In genomic region chr14:118983396-118983795, GRCm38 (mm10) we compare ENCODE assay signal across 19 mouse cellular contexts. TPM values are rescaled to one million over a fixed set of nuclear protein-coding genes. Genes with fewer than 3 reads are reported as not detected.
DNase-seq lines count a peak whose midpoint lies in the region; ATAC-seq and TF ChIP-seq lines count a peak whose summit lies in the region.
"Had no signal": no experiment of that assay in that cellular context is flagged by ENCODE, and none has a peak within 500 bp of the region (broad histone marks: within the 10 kb centered on the region; RNA-seq: fewer than 3 reads in every experiment).

No protein-coding gene starts in this region.

- TF ChIP-seq CTCF in thymus, adult 2 months (IDR thresholded peaks at IDR 0.05; ENCODE audit: borderline replicate concordance, control insufficient read depth, extremely low read depth, insufficient read depth, low read length, poor library complexity), result no peak

- no peaks in the 10 kb centered on the region; the same call in 1 of the 2 replicates for H3K4me1 ChIP-seq in heart, embryonic 10.5 days
- peaks cover 3% of the 10 kb centered on the region for H3K4me1 ChIP-seq in heart, embryonic 11.5 days (ENCODE audit: control insufficient read depth, insufficient read depth, low read length)
- H3K4me1 ChIP-seq in heart, embryonic 16.5 days (ENCODE audit: control insufficient read depth, insufficient read depth, low read length), result 0 out of 2 replicates have a peak, but pooled peaks cover 2% of the 10 kb centered on the region
- H3K4me1 ChIP-seq in kidney, embryonic 15.5 days, result no peaks in the 10 kb centered on the region
- H3K4me1 ChIP-seq in kidney, embryonic 14.5 days (ENCODE audit: control insufficient read depth, insufficient read depth, low read length), result no peaks in the 10 kb centered on the region
- peaks cover 32% of the 10 kb centered on the region for H3K4me1 ChIP-seq in thymus, adult 2 months (replicated peaks; ENCODE audit: control insufficient read depth, insufficient read depth, low read length)
- H3K4me1 ChIP-seq: embryonic facial prominence, embryonic 10.5 days; forebrain, embryonic 15.5 days had no signal

- no peak overlapping the region for H3K4me2 ChIP-seq in heart, embryonic 11.5 days
- H3K4me2 ChIP-seq in heart, embryonic 16.5 days (ENCODE audit: low read depth, low read length), result no peak overlapping the region
- no peak overlapping the region for H3K4me2 ChIP-seq in kidney, embryonic 15.5 days
- H3K4me2 ChIP-seq in kidney, embryonic 14.5 days (replicated peaks; ENCODE audit: low read depth, low read length), result no peak overlapping the region
- H3K4me2 ChIP-seq: forebrain, embryonic 15.5 days had no signal

- no peak for TF ChIP-seq POLR2A in thymus, adult 2 months (IDR thresholded peaks at IDR 0.05; ENCODE audit: control insufficient read depth, extremely low read depth, insufficient read depth, low read length, poor library complexity)

- no peaks in the 10 kb centered on the region for H3K9me3 ChIP-seq in heart, embryonic 10.5 days
- no peaks in the 10 kb centered on the region for H3K9me3 ChIP-seq in heart, embryonic 11.5 days (replicated peaks; ENCODE audit: control insufficient read depth, low read length)
- no peaks in the 10 kb centered on the region for H3K9me3 ChIP-seq in heart, embryonic 16.5 days (replicated peaks; ENCODE audit: control insufficient read depth, low read length)
- H3K9me3 ChIP-seq in kidney, embryonic 15.5 days (replicated peaks), result no peaks in the 10 kb centered on the region
- no peaks in the 10 kb centered on the region for H3K9me3 ChIP-seq in kidney, embryonic 14.5 days (ENCODE audit: control insufficient read depth, low read length)
- H3K9me3 ChIP-seq: embryonic facial prominence, embryonic 10.5 days; forebrain, embryonic 15.5 days had no signal

- peaks cover 41% of the 10 kb centered on the region for H3K36me3 ChIP-seq in heart, embryonic 10.5 days
- H3K36me3 ChIP-seq in heart, embryonic 11.5 days (ENCODE audit: control insufficient read depth, insufficient read depth, low read length), result peaks cover 4% of the 10 kb centered on the region
- peaks cover 12% of the 10 kb centered on the region for H3K36me3 ChIP-seq in heart, embryonic 16.5 days (ENCODE audit: control insufficient read depth, insufficient read depth)
- peaks cover 42% of the 10 kb centered on the region for H3K36me3 ChIP-seq in kidney, embryonic 15.5 days
- peaks cover 33% of the 10 kb centered on the region for H3K36me3 ChIP-seq in kidney, embryonic 14.5 days (ENCODE audit: control insufficient read depth, insufficient read depth, low read length)
- H3K36me3 ChIP-seq in thymus, adult 2 months (ENCODE audit: control insufficient read depth, insufficient read depth, low read length), result peaks cover 18% of the 10 kb centered on the region

- H3K27me3 ChIP-seq in heart, embryonic 10.5 days (ENCODE audit: insufficient read depth, poor library complexity, severe bottlenecking), result no peaks in the 10 kb centered on the region
- no peaks in the 10 kb centered on the region for H3K27me3 ChIP-seq in heart, embryonic 11.5 days (ENCODE audit: control insufficient read depth, insufficient read depth, low read length)
- H3K27me3 ChIP-seq in heart, embryonic 16.5 days (ENCODE audit: control insufficient read depth, insufficient read depth, low read length), result no peaks in the 10 kb centered on the region
- no peaks in the 10 kb centered on the region for H3K27me3 ChIP-seq in kidney, embryonic 15.5 days
- H3K27me3 ChIP-seq in kidney, embryonic 14.5 days (ENCODE audit: control insufficient read depth, insufficient read depth, low read length), result no peaks in the 10 kb centered on the region
- H3K27me3 ChIP-seq in thymus, adult 2 months (ENCODE audit: control insufficient read depth, insufficient read depth, low read length), result no peaks in the 10 kb centered on the region
- H3K27me3 ChIP-seq: CH12.LX; forebrain, embryonic 15.5 days had no signal

- H3K9ac ChIP-seq in heart, embryonic 11.5 days (ENCODE audit: low read depth, low read length), result no peak overlapping the region
- H3K9ac ChIP-seq in heart, embryonic 16.5 days (ENCODE audit: low read length), result no peak overlapping the region
- H3K9ac ChIP-seq in kidney, embryonic 15.5 days, result no peak overlapping the region
- H3K9ac ChIP-seq in kidney, embryonic 14.5 days (ENCODE audit: low read depth, low read length), result no peak overlapping the region
- H3K9ac ChIP-seq: forebrain, embryonic 15.5 days had no signal

- no peak overlapping the region for H3K4me3 ChIP-seq in heart, embryonic 10.5 days
- H3K4me3 ChIP-seq in heart, embryonic 11.5 days (ENCODE audit: low read depth, low read length), result no peak overlapping the region
- H3K4me3 ChIP-seq in heart, embryonic 16.5 days (ENCODE audit: low read length), result no peak overlapping the region
- H3K4me3 ChIP-seq in kidney, embryonic 15.5 days (replicated peaks), result no peak overlapping the region
- no peak overlapping the region for H3K4me3 ChIP-seq in kidney, embryonic 14.5 days (ENCODE audit: low read length)
- H3K4me3 ChIP-seq in thymus, adult 2 months (ENCODE audit: control insufficient read depth, insufficient read depth, low read length), result no peak overlapping the region
- H3K4me3 ChIP-seq: embryonic facial prominence, embryonic 10.5 days; forebrain, embryonic 15.5 days had no signal

- ATAC-seq in heart, embryonic 11.5 days (replicated peaks; ENCODE audit: insufficient number of reproducible peaks, low FRiP score, low TSS enrichment), result no peak
- no peak for ATAC-seq in heart, embryonic 16.5 days (replicated peaks; ENCODE audit: extremely low read depth, insufficient read depth, low FRiP score)
- ATAC-seq in kidney, embryonic 15.5 days (replicated peaks; ENCODE audit: low FRiP score), result no peak
- no peak for ATAC-seq in kidney, embryonic 14.5 days (ENCODE audit: low FRiP score, low TSS enrichment)
- ATAC-seq: forebrain, embryonic 15.5 days; hindbrain, embryonic 16.5 days had no signal

- DNase-seq in heart, embryonic 10.5 days (ENCODE audit: low spot score), result peak; percentile 71
- no peak for DNase-seq in heart, adult 9 months (ENCODE audit: low spot score in 2 of 2)
- no peak for DNase-seq in thymus, adult 2 months
- DNase-seq in thymus, postnatal 4 days, result no peak
- DNase-seq: adrenal gland, adult 2 months; adrenal gland, postnatal 25 days; cerebellum, adult 2 months; cerebellum, postnatal 10 days; gastrocnemius, postnatal 36 days; heart, adult 18-20 months; kidney, adult 18-20 months had no signal

- H3K27ac ChIP-seq in heart, embryonic 10.5 days, result no peak overlapping the region
- H3K27ac ChIP-seq in heart, embryonic 11.5 days (ENCODE audit: low read depth, low read length), result no peak overlapping the region
- H3K27ac ChIP-seq in heart, embryonic 16.5 days (ENCODE audit: low read length), result peak overlapping the region; percentile 64
- H3K27ac ChIP-seq in kidney, embryonic 15.5 days, result peak overlapping the region; percentile 45; the same call in 1 of the 2 replicates
- H3K27ac ChIP-seq in kidney, embryonic 14.5 days (ENCODE audit: low read depth, low read length), result no peak overlapping the region
- H3K27ac ChIP-seq in thymus, adult 2 months (ENCODE audit: control insufficient read depth, insufficient read depth, low read length), result peak overlapping the region; percentile 95
- H3K27ac ChIP-seq: embryonic facial prominence, embryonic 10.5 days; forebrain, embryonic 15.5 days had no signal

RNA-seq across cellular contexts. Expression of gene Dnajc3, which starts 45.6 kb away (rescaled TPM):
- polyA plus RNA-seq in heart, embryonic 10.5 days (2016; fragmentation: Nextera tagmentation; extraction: Ambion mirVana), result 38.0 and 44.3 TPM in 2 replicates
- polyA plus RNA-seq in heart, embryonic 11.5 days (2014; fragmentation: Nextera tagmentation; extraction: Ambion mirVana), result 32.8 and 37.6 TPM in 2 replicates
- 26.7 and 31.0 TPM in 2 replicates for polyA plus RNA-seq in heart, embryonic 16.5 days (2015; fragmentation: Nextera tagmentation; extraction: Ambion mirVana)
- polyA plus RNA-seq in kidney, embryonic 15.5 days (2015; fragmentation: Nextera tagmentation; extraction: Ambion mirVana), result 45.8 and 48.9 TPM in 2 replicates
- polyA plus RNA-seq in kidney, embryonic 14.5 days (2014; fragmentation: Nextera tagmentation; extraction: Ambion mirVana), result 35.3 and 46.7 TPM in 2 replicates
- 29.8 and 31.8 TPM in 2 replicates for polyA plus RNA-seq in thymus, adult 2 months (2012; rRNA removed)

RNA-seq across cellular contexts. Expression of gene Dzip1, which starts 58.1 kb away (rescaled TPM):
- 8.8 and 15.3 TPM in 2 replicates for polyA plus RNA-seq in heart, embryonic 10.5 days (2016; fragmentation: Nextera tagmentation; extraction: Ambion mirVana)
- polyA plus RNA-seq in heart, embryonic 11.5 days (2014; fragmentation: Nextera tagmentation; extraction: Ambion mirVana), result 11.3 and 13.2 TPM in 2 replicates
- 5.0 and 5.7 TPM in 2 replicates for polyA plus RNA-seq in heart, embryonic 16.5 days (2015; fragmentation: Nextera tagmentation; extraction: Ambion mirVana)
- polyA plus RNA-seq in kidney, embryonic 15.5 days (2015; fragmentation: Nextera tagmentation; extraction: Ambion mirVana), result 17.6 and 20.1 TPM in 2 replicates
- polyA plus RNA-seq in kidney, embryonic 14.5 days (2014; fragmentation: Nextera tagmentation; extraction: Ambion mirVana), result 21.4 and 26.7 TPM in 2 replicates
- polyA plus RNA-seq in thymus, adult 2 months (2012; rRNA removed), result 70.1 and 85.2 TPM in 2 replicates

Comparison
In these comparisons a context has a peak if more than half of its experiments do, and no peak if none do; other contexts are left out.
1. H3K27ac ChIP-seq: peak in heart, embryonic 16.5 days (single experiment), kidney, embryonic 15.5 days (single experiment) and thymus, adult 2 months (single experiment); none in heart, embryonic 10.5 days (single experiment), heart, embryonic 11.5 days (single experiment) and kidney, embryonic 14.5 days (single experiment).